Mouse (Mus musculus) C2C12 (cell line): Measurements from ENCODE around the gene Lsamp.

Source experiments
- CTCF ChIP-seq: IDR thresholded peaks from one replicate; pipeline ENCODE4 v1.5.1; 2011; ENCODE audit not compliant: control insufficient read depth, insufficient read depth, insufficient read length
- MAX ChIP-seq: IDR thresholded peaks from one replicate; pipeline ENCODE4 v1.6.1; 2011; ENCODE audit warnings: mild to moderate bottlenecking, control low read depth
- MYOD1 ChIP-seq: IDR thresholded peaks from one replicate; pipeline ENCODE4 v1.6.1; 2011; ENCODE audit warnings: low read depth; ENCODE audit not compliant: control insufficient read depth, insufficient read length
- USF1 ChIP-seq: IDR thresholded peaks from one replicate; pipeline ENCODE4 v1.6.1; 2011; ENCODE audit warnings: low read depth, mild to moderate bottlenecking, control low read depth, moderate library complexity

DNA sequence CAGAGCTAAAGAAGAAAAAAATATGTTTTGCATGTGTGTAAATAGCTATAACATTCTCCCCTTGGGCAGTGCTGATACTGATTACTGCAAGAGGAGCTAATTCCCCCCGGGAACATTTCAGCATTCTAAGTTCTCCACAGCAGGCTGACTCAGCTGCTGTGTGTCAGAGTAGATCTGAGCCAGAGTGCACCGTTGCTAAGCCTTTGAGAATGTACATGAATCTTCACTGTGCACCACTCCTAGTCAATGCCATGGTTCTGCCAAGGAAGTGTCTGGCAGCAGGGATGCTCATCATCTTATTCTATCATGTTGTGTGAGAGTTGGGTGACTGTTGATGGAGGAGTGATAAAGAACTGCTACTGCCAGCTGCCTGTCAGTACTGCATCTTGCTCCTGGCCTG lies 1985.1 kb downstream of the Lsamp start:
- TF ChIP-seq CTCF: no peak
- no peak for TF ChIP-seq USF1
- TF ChIP-seq MAX: no peak
- TF ChIP-seq MYOD1: no peak
